Mouse (Mus musculus) brain, embryonic 14.5 days (tissue): ENCODE measurements around the gene Gna11.

Experiments
- CTCF ChIP-seq: fragments of 200-500 bp; IDR thresholded peaks from 2 replicates; pipeline ENCODE4 v1.5.1; 2012; ENCODE audit warnings: inconsistent platforms, mild to moderate bottlenecking, moderate library complexity, borderline replicate concordance; ENCODE audit not compliant: insufficient read depth, insufficient read length; ENCODE audit errors: extremely low read depth
- POLR2A ChIP-seq: fragments of 200-500 bp; IDR thresholded peaks from 2 replicates; pipeline ENCODE4 v1.6.1; 2012; ENCODE audit warnings: mild to moderate bottlenecking, inconsistent platforms, borderline replicate concordance; ENCODE audit not compliant: poor library complexity, insufficient read depth, insufficient read length, severe bottlenecking; ENCODE audit errors: extremely low read depth

DNA sequence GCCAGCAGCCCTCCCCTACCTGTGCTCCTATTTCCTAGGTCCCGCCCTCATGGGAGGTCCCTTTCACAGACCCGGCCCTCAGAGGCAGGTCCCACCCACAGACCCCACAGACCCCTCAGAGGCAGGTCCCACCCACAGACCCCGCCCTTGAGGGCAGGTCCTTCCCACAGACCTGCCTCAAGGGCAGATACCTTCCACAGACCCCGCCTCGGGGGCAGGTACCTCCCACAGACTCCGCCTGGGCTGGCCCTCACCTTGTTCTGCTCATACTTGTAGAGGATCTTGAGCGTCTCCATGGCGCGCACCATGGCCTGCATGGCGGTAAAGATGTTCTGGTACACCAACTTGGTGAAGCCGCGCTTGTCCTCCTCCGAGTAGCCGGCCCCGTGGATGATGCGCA is 10.2 kb downstream of the Gna11 start:
- TF ChIP-seq CTCF (no peak), POLR2A (no peak)
